Mouse (Mus musculus) mesoderm, embryonic 11.5 days (tissue): ENCODE results near the gene Fto.

Experiments used
- DNase-seq: peaks from one replicate; pipeline ENCODE4 v3.0.0-alpha.2; 2012; ENCODE audit warnings: low read depth, low spot score

Gene Fto

DNA sequence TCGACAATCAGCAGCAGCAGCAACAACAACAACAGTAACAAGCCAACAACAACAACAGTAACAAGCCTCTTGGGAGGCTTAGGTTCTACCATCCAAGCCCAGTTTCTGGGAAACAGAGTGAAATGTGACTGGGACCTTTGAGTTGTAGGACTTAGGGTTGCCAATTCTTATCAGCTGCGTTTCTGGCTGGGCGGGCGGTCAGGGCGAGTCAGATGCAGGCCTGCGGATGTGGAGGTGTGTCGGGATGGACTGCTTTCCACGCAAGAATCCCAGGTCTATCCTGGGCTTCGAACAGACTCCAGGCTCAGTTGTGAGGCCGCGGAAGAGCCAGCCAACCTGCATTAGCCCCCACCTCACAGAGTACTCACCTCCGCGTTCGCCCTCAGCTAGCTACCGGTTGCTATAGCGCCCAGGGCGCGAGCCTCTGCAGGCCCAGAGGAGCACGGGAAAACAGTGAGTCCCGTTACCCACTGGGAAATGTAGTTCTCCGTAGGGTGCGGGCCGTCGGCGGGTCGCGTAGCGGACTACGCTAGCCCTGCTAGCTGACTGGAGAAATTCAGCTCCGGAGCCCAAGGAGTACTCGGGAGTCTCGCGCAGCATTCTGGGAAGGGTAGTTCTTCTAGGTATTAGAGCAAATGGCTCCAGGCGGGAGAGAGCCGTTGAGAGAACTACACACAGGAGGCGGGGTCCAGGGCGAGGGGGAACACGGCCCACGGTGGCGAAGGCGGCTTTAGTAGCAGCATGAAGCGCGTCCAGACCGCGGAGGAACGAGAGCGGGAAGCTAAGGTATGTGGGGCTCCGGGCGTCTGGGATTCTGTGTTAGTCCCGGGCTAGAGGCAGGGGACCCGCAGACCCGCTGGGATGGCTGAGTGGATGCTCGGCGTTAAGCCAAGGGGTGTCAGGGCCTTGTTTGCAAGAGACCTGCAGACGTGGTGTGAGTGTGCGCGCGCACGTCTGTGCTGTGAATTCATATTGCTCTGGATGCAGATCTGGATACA is at the start of gene Fto, which contains the start of gene Rpgrip1l:
TSS of gene Fto (plus strand) at position 691 of the 998 bp plus-strand sequence.
TSS of gene Rpgrip1l (minus strand) at position 428 of the 998 bp plus-strand sequence.
- peak; percentile 99 for DNase-seq

DNA sequence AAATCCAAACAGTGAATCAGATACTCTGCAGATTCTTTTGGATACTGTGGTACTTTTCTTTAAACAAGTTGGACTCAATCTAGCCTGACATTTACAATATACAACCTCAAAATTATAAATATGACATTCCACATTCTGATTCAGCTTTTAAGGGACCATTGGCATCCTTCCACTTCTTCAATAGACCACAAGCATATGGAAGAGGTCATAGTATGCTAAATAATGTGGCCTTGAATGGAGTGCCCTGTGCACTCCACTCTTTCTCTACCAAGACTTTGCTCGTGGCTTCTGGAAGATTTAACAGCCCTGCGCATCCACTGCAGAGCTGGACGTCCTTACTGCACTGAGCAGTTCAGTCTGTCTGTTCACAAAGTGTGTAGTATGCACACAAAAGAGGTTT is 49.4 kb upstream of the Fto start:
- DNase-seq, result no peak

DNA sequence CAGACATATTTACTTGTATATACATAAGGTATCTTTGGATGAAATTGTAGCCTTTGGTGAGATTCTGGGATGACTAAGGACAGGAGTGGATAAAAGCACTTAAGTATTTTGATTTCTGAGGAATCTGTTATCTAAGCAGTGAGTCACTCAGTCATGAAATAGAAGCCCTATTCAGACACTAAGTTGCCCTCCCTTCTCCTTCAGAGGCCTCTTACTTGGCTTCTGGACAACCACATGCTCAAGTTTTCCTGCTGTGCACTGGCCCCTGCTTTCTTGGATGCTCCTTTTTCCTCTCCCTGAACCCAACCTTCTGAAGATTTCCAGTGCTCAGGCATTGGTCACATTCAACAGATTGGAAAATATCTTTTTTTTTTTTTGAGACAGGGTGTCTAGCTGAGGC is 48.8 kb upstream of the Fto start:
- no peak for DNase-seq

DNA sequence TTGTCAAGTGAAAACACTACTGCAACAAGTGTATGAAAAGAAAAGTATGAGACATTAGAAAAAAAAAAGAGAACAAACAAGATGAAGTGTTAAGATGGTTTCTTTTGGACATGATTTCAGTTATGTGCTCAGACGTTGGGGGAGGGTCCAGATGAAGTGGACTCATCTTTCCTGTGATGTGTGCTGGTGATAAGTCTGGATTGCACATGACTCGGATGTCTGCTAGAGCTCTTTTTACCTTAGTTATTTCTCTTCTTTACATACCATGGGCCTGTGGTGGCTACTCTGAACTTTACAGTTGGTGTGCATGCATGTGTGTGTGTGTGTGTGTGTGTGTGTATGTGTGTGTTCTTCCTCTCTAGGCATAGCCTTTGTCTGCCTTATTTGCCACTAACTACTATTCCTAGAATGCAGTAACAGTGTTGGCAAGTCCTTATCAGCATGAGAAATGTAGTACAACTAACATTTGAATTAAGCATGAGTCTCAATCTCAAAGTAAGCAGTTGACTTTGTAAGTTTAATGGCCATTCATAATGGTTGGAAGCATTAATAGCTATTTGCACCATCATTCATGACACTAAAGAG is 43.9 kb upstream of the Fto start:
- DNase-seq, result no peak

DNA sequence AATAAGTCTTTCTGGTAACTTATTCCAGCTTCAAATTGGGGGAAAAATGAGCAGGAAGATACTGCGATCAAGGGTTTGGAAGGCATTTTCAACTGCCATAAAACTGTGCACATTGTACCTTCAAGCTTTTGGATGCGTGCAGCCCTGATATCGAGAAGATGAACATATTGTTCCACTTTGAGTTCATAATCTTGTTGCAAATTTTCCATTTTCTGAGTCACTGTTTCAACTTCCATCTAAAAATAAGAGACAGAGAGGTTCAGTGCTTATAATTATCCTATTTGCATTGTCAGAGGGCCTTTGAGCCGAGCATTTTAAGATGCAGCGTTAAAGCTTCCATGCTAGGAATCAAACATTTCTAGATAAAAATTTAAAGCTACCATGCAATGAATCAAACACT is 39.8 kb upstream of the Fto start:
- DNase-seq, result no peak

DNA sequence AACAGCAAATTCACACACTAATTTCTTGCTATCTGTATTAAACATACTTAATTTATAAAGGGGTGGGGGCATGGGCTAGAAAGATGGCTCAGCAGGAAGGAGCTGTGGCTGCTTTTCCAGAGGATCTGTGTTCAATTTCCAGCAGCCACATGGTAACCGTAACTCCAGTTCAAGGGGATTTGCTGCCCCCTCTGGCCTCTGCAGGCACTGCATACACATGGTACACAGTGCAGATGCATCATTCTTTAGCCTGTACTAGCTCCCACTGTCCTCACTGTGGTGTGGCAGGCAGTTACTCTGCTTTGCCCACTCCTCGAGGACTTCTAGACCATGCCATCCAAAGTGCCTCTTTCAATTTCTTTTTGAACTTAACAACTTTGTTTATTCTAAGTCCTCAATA is 37.0 kb upstream of the Fto start:
- no peak for DNase-seq

DNA sequence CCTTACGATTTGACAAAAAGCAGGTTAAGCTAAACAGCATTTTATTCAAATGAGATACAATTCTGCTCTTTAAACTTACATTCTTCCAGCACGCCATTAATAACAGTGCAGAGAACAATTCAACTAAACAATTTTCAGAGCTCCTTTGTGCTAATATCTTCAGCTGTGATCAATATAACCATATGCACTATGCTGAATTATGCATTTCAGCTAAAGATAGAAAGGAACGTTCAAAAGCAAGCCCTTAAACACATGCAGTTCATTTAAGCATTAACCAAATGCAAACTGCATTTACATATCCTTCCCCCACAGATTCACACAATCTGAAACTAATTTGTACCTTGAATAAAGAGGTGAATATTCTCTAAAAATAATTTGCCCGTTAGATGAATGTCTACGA is 35.3 kb upstream of the Fto start:
- DNase-seq, result no peak

DNA sequence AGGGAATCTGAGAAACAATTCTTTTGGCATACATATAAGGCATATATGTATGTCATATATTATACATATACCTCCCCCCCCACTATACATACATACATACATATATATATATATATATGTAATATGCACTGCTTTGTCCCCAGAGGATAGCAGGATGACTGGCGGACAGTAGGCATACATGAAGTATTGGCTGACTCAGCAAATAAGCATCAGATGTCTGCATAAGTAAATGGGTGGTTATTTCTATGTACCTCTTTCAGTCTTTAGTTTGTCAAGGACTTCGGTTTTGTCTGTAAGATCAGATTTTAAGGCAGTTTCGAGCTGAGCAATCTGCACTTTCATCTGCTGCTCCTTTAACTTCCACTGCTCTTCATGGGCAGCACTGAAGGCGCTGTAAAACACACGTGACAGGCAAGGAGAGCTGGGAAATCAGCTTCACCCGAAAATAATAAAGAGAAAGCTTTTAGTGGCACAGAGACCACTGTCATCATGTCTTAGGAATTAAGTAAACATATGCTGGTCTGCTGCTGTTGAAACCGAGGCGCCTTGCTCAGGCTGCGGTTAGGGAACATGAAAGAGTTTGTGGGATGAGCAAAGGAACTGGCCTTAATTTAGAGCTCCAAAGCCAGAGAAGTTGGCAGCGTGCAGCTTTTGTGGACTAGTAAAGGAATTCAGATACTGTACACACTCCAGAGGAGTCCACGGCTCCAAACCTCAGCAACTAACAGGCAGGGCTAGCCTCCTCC is 32.7 kb upstream of the Fto start:
- no peak for DNase-seq

DNA sequence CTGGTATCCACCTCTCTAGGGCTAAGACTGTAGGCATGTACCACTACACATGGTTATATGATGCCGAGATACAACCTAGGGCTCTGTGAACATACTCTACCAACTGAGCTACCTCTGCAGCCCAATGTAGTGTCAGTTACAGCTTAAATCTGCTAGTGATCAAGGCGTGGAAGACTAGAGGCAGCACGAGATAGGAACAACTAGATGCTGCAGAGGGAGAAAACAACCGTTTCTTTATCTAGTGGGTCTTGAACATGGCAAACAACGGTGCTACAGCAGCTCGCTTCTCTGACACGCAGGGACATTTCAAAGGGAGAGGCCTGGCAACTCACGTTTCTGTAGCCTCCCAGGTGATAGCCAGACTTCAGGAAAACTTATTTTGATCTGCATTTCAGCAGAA is 31.8 kb upstream of the Fto start:
- no peak for DNase-seq

DNA sequence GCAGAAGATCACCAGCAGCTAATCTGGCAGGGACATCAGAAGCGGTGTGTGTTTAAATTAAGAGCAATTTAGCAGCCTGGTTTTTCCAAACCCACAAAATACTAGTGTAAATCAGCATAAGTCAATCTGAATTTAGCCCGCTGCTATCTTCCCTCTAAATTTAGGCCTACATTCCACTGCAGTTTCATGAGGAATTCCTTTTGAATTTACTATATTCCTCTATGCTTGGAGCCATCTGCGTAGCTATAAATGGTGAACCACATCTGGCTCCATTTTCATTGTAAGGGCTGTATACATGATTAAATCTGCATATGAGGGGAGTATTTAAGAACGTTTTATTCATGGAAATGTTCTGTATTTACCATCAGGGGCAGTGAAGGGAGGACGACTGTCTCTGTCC is 30.7 kb upstream of the Fto start:
- no peak for DNase-seq

DNA sequence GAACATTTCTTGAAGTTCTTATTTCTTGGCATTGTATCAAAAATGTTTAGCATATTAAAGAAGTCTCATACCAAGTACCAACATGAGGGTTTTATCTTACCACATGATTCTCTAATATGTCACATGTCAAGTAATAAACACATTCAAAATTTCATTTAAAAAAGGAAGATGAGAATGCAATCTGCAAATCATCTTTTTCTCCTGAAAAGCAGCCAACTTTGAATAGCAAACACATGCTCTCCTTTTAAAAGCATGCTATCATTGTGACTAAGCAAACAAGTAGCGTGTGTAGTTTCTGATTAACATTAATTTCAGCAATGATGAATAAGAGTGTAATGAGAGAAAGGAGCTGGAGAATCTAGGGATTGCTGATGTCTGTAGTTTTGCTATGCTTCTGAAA is 29.5 kb upstream of the Fto start:
- DNase-seq, result no peak

DNA sequence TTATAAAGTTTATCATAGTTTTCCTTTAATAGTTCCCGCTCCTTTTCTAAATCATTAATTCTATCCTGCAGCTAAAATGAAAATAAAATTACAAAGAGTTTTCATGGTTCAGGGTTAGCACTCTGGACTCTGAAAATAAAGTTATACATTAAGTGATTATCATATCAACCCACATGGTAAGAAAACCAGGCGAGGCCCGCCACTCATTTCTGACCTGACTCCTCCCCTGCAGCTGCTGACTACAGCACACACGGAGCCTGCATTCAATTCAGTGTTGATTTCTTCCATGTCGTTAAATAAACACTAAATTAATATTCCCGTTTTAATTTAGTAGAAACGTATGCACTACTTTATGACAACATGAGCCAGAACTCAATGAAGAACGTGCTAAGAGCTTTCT is 27.1 kb upstream of the Fto start:
- no peak for DNase-seq

DNA sequence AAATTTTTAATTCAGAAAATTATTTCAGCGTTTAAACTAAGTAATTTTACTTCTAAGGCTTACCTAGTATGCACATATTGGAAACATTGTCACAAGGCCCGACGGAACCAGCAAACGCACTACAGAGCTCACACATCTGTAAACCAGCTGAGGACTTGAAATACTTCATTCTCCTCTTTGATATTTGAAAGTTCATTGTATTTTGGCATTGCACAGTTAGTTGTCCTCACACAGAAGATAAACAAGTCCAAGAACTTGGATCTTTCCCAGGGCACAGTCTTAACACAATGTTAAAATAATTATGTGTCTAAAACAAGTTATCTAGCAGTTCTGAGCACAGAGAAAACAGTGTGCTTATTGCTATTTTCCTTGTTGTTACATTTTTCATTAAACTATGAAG is 22.7 kb upstream of the Fto start:
- no peak for DNase-seq

DNA sequence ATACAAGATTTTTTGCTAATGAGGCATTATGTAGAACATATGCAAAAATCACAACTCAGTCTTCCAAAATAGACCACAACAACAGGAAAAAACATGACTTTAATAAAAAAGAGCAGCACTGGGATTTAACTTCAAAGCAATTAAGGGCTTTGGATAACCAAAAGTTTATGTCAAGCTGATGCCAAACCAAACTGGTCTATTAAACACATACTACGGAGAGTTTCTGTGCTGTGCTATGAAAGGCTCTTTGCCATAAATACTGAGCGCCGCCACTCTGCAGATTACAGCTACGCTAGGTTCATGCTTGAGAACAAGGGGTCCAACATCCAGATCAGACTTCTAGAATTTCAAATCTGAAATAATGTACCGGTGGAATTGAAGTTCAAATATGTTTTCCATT is 17.5 kb upstream of the Fto start:
- DNase-seq, result no peak

DNA sequence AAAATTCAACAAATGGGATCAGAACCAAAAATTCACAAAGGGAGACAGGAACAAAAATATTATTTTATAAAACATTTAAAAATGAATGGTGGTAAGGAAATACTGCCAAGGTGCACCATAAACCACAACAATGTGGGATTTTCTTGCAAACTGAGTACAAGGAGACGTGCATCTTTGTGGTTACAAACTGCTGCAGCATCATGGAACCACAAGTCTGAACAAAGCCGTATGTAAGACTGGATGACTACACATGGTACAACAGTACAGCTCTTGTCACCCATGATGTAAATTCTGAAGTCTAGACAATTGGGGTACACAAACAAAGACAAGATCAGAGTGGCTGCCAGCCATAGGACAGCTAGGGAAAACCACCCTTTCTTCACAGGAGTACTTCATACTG is 14.7 kb upstream of the Fto start:
- DNase-seq, result no peak

DNA sequence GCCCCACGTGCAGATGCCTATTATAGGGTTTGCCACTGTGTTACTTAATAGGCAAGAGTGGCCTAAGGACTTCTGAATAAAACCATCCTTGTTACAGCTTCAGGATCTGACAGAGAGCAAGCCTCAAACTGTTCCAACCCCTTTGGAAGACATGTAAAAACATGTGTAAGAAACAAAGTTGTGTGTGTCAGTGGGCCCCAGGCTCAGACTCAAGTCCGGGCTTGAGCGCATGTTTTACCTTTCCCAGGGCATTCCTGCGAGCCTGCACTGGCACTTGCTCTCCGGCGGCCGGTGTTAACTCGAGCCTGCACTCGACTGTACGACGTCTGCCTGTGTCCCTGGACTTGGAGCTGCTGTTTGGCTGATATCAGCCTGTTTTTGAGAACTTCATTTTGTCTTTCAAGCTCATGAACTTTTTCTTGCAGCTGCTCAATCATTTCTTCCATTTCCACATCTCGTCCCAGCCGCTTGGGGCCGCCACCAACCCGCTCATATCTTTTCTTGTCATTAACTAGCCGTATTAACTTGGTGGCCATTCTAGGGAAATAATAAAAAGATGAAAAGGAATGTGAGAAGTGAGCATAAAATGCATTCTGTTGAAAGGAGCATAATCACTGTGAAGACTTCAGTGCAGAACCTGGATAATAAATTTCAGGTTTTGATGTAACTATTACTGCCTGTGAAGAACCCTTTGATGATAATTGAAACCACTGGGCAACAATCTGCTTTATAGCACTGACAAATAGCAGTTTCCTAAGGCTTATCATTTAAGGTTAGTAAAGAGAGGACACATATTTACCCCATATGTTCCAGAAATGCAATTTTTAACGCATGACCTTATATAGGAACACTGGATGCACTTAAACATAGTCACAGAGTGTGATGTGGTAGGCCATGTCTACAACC is 8.6 kb upstream of the Fto start:
- DNase-seq, result no peak

DNA sequence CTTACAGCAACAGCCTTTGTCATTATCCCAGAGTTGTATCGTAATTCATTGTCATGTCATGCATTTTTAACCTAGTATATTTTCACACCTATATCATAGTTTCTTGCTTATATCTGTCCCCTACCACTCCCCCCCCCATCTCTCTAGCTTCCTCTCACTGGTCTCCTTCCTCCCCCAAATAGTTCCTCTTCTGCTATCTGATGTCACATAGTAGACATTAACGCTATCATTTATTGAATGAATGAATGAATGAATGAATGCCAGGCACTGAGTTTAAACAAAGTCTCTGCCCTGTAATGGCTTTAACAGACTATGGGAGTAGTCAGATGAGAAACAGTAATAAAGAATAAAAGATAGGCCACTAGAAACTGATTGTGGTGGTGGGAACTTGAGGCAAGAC is 983 bp upstream of the Fto start:
- no peak for DNase-seq

DNA sequence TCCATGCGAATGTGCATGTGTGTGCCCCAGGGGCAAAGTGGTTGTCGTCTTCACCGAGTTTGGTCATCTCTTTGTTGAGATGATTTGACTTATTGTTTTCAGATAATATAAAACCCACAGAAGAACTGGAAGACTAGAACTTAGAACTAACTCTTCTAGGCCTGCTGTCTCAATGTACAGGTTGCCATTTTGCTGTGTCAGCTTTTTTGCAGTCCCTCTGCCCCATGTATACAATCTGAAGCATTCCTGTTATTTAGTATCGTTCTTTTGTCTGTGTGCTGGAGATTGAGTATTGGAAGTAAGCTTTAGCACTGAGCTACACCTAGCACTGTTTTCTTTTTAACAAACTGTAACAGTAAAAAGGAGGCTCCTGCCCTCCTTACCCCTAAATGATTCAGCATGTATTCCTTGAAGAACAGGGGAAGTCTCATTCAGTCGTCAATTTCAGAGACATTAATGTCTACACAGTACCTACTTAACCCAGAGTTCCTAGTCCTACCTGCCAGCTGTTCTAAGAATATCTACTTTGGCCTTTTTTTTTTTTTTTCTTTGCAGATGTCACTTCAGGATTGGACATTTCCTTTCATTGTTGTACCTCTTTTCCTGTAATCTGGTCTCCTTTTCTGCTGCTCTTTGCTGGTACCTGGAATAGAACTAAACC is 4.4 kb downstream of the Fto start:
- no peak for DNase-seq

DNA sequence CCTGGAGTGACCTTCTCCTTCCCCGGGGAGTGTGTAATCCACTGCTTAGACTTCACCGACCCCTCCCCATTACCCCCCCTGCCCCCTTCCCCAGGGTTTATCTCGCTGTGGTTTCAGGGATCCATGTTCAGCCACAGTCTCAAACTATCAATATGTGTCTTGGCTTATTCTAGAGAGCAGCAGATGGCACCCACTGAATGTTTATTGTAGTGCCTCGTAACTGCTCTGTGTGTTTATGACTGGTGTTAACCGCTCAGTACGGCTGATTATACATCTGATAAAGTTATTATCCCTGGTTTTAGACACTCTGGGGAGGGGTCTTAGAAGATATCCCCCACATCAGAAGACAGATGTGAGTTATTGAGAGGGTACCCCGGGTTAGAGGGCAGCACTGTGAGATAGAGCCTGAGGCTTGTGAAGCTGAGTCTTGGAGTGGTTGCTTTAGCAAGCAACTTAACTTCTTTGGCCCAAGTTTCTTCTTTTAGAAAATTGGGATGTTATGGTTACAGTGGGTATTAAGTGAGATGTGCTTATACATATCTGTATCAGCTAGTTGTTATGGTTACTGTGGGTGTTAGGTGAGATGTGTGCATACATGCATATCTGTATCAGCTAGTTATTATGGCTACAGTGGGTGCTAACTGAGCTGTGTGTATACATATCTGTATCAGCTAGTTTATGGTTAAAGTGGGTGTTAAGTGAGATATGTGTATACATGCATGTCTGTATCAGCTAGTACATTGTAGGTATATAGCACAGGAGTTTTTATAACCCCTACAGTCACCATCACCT is 5.8 kb downstream of the Fto start:
- no peak for DNase-seq

DNA sequence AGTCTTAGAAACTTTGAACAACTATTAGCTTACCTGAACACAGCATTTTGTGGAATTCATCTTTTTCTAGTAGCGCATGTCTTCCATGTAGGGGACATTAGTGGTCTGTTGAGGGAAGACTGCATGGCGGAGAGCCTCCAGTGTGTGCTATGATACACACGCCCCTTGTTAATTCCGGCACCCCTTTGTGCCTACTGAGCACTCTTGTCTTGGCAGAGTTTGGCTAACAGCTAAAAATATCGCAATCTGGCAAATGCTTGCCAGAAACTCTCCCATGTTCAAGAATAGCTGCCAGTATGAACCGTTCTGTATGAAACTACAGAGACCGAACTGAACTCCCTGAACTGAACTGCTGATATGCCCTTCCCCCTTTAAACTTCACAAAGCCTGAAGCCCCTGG is 10.2 kb downstream of the Fto start:
- DNase-seq, result no peak
